Mouse (Mus musculus) stomach, postnatal 0 days (tissue): Measurements from ENCODE around the gene Uhrf1bp1.

ENCODE experiments used
- CTCF ChIP-seq: IDR thresholded peaks from 2 replicates; pipeline ENCODE4 v1.5.1; 2016; ENCODE audit warnings: antibody characterized with exemption, low read depth, mild to moderate bottlenecking, moderate library complexity
- EP300 ChIP-seq: optimal IDR thresholded peaks from 2 replicates; pipeline ENCODE3; 2016; ENCODE audit warnings: antibody characterized with exemption

GRCm38 (mm10) chr17:27883129-27883528 lies 26.9 kb downstream of the Uhrf1bp1 start:
- no peak for TF ChIP-seq CTCF
- no peak for TF ChIP-seq EP300
